Mouse (Mus musculus) midbrain, embryonic 15.5 days (tissue): ENCODE results near the gene Col26a1. TPM values are rescaled to one million over a fixed set of nuclear protein-coding genes. Genes with fewer than 3 reads are reported as not detected.

Experiments used
- polyA plus RNA-seq: library from polyadenylated mRNA; unstranded; fragments of >200 nt; fragmentation: Nextera tagmentation; extraction: Ambion mirVana; gene quantifications from 2 replicates; pipeline ENCODE4 v1.2.1, GENCODE M21; 2015

Col26a1 gene
- polyA plus RNA-seq, 1 experiment from 2014 or later = 31.6 TPM

Other genes starting within 250 kb of the Col26a1 start
- gene Myl10, start 190.1 kb downstream of the Col26a1 start, polyA plus RNA-seq = not detected in 2 replicates
- gene Ift22, start 24.9 kb upstream of the Col26a1 start, polyA plus RNA-seq = 125 and 132 TPM in 2 replicates
- gene Fis1, start 70.1 kb upstream of the Col26a1 start, polyA plus RNA-seq = 357 and 367 TPM in 2 replicates
- 0.18 and 0.36 TPM in 2 replicates for gene Cldn15, start 83.4 kb upstream of the Col26a1 start, polyA plus RNA-seq
- 38.9 and 44.1 TPM in 2 replicates for gene Plod3, start 103.8 kb upstream of the Col26a1 start, polyA plus RNA-seq
- 131 and 132 TPM in 2 replicates for gene Znhit1, start 104.8 kb upstream of the Col26a1 start, polyA plus RNA-seq
- 9.9 and 11.1 TPM in 2 replicates for gene Vgf, start 143.2 kb upstream of the Col26a1 start, polyA plus RNA-seq
- 284 TPM in 2 replicates for gene Ap1s1, start 162.9 kb upstream of the Col26a1 start, polyA plus RNA-seq
- 0.34 and 0.41 TPM in 2 replicates for gene Serpine1, start 189.1 kb upstream of the Col26a1 start, polyA plus RNA-seq
- 1.9 and 2.5 TPM in 2 replicates for gene Trim56, start 233.0 kb upstream of the Col26a1 start, polyA plus RNA-seq